Mouse (Mus musculus) right cerebral cortex, postnatal 4 days (tissue): ENCODE measurements around the gene Spata25.
"Not testable (repeated sequence)": the region's sequence is repeated elsewhere in the genome, so short reads cannot be mapped to it uniquely, and the experiment has no call there.

ENCODE experiments used
- DNase-seq: peaks from one replicate; pipeline ENCODE4 v3.0.0-alpha.2; 2022

Gene Spata25

DNA sequence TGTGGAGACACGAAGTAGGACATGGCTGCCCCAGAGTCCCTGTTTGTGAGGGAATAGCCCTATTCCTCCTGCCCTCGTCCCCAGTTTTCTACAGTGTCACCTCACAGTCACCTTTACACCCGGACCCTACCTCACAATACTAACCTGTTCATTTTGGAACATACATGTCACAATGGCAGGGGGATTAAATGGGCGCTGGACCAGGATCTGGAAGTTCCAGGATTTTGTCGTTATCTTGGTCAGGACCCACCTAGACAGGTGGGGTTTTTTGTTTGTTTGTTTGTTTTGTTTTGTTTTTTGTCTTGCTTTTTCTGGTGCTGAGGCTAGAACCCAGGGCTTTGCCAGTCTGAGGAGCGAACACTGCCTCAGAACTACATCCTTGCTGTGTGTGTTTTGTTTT lies at the start of gene Spata25:
Gene Spata25, minus strand, starts transcription at position 101 of the 400 bp plus-strand sequence.
- no peak for DNase-seq

GRCm38 (mm10) chr2:164877376-164878215 lies 49.3 kb upstream of the Spata25 start:
- not testable (repeated sequence) for DNase-seq

DNA sequence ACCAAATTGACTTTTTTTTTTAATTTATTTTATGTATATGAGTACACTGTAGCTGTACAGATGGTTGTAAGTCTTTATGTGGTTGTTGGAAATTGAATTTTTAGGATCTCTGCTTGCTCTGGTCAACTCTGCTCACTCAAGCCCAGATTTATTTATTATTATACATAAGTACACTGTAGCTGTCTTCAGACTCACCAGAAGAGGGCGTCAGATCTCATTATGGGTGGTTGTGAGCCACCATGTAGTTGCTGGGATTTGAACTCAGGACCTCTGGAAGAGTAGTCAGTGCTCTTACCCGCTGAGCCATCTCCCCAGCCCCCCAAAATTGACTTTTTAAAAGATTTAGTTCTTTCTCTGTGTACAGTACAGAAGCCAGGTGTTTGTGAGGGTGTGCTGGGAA lies 47.3 kb upstream of the Spata25 start:
- not testable (repeated sequence) for DNase-seq

- no peak for DNase-seq
Measured at GRCm38 (mm10) chr2:164874239-164874769, 46.0 kb upstream of the Spata25 start.

DNA sequence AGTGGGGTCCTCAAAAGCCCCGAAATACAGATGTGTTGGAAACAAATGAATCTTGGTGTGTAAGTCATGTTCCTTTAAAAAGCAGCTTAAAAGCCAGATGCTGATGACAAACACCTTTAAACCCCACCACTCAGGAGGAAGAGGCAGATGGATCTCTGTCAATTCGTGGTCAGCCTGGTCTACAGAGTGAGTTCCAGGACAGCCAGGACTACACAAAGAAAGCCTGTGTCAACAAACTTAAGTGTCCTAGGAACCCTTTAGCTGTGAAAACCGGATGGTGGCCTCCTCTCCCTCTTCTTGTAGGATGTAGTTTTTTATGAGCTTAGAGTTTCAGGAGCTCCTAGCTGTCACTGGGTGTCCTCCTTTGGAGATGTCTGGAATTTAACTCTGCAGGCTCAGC lies 45.3 kb upstream of the Spata25 start:
- no peak for DNase-seq

GRCm38 (mm10) chr2:164871602-164872303 lies 43.4 kb upstream of the Spata25 start:
- no peak for DNase-seq

DNA sequence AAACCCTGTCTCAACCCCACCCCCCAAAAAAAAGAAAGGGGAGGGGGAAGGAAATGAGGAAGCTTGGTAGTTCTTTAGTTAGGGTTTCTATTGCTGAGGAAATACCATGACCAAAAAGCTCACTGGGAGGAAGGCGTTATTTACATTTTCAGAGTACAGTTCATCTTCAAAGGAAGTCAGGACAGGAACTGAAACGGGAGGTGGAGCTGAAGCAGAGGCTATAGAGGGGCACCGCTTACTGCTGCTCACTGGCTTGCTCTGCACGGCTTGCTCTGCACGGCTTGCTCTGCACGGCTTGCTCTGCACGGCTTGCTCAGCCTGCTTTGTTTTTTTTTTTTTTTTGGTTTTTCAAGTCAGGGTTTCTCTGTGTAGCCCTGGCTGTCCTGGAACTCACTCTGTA lies 40.2 kb upstream of the Spata25 start:
- DNase-seq = no peak

DNA sequence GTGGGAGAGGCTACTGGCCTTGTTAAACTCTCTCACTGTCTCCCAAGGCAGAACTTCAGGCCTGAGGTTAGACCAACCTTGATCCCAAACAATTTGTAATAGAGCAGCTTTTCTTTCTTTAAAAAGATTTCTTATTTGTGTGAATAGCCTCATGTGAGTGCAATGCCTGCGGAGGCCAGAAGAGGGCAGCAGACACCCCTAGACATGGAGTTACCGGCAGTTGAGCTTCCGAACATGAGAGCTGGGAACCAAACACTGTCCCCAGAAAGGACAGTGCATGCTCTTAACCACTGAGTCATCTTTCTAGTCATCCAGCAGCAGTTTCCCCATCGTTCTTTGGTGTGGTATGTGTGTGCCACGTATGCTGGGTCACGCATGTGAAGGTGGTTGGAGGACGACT lies 39.2 kb upstream of the Spata25 start:
- no peak for DNase-seq

- DNase-seq = no peak
Measured at GRCm38 (mm10) chr2:164866741-164867551, 38.6 kb upstream of the Spata25 start.

DNA sequence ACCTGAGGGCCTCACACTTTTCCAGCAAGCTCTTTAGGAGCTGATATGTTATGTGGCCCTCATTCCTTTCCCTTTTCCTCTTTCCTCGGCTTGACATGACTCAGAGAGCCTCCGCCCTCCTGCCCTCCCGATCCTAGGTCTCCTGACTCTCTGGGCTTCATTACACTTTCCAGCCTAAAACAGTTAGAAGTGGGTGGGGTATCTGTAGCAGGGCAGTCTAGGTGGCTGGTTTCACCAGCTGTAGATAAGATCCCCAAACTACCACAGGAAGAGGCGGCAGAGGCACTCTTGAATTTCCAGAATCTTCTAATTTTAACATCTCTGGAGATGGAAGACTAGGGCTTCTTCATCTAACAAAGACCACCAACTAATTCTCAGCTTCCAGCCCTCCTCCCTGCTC lies 36.3 kb upstream of the Spata25 start:
- DNase-seq = no peak

DNA sequence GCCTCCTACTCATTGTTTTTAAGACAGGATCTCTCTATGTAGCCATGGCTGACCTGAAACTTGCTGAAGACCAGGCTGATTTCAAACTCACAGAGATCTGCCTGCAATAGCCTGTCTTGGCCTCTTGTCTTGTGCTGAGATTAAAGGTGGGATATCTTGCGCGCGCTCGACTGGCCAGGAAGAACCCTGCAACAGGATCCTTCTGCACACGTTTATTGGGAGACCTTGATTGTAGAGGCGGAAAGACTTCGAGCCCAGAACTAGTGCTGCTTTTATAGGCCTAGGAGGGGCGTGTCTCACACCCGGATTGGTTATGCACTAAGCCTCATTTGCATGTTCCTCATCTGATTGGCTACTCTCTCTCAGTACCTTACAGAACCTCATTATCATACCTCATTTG lies 35.1 kb upstream of the Spata25 start:
- not testable (repeated sequence) for DNase-seq

DNA sequence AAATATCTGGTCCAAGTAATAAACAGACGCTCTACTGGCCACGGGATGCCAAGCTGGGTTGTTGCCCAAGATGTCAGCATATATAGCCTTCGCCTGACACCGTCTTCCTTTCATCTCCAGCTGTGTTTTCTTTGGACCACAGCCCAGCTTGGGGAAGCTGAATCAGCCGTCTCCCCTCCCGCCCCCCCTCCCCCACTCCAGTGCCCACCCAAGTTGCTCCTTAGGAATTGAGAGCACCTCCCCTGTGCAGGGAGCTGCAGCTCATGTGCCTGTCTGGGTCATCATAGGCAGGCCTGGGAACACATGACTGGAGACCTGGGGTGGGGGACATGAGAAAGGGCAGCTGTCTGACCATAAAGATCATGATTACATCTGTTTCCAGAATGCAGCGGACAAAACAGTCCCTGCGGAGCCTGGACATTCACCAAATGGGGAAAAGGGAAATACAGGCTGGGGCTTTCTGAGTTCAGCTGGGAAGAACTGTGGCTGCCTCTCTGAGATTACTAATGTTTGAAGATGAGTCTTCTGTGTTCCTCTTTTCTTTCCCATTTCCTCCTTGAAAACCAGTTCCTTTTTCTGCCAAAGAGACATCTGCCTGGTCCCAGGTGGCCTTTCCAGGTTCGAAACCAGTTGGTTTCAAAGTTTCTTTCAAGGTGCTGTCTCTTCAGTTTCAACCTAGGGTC lies 34.0 kb upstream of the Spata25 start:
- peak; percentile 51 for DNase-seq

DNA sequence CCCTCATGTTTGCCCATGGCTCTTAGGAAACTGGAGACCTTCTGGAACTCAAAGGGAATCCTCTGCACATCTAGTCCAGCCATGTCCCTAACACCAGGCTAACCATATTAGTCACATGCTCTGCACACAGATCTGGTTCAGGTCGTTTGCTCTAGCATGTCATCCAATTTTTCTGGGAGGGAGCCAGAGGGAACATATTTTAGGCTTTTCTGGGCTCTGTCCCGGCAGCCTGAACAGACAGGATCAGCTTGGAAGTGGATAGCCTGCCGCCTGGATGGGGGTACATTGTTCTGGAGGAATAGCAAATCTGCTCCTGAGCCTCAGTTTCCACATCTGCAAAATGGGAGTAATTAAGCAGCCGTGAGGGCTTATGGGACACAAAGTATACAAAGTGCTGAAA lies 32.8 kb upstream of the Spata25 start:
- no peak for DNase-seq

DNA sequence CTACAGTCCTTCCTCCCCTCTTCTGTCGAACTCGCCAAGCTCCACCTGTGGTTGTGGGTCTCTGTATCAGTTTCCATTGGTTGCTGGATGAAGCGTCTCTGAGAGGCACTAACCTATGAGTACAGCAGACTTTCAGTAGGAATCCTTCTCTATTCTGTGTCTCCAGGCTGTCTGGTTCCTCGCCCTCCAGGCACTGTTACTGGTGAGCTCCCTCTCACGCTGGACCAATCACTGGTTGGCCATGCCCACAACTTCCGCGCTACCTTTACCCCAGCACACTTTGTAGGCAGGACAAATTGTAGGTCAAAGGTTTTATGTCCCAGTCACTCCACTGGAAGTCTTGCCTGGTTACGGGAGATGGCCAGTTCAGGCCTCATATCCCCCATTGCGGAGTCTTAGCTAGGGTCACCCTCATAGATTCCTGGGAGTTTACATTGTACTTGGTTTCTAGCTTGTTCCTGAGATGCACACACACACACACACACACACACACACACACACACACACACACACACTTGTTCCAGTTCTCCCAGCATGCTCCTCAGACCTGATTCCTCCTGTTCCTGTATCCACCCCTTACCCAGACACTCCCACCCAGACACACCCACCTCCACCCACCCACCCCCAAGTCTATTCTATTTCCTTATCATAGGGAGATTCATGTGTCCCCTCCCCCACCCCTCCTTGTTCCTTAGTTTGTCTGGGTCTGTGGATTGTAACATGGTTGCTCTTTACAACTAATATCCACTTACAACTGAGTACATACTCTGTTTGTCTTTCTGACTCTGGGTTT lies 31.5 kb upstream of the Spata25 start:
- no peak for DNase-seq

DNA sequence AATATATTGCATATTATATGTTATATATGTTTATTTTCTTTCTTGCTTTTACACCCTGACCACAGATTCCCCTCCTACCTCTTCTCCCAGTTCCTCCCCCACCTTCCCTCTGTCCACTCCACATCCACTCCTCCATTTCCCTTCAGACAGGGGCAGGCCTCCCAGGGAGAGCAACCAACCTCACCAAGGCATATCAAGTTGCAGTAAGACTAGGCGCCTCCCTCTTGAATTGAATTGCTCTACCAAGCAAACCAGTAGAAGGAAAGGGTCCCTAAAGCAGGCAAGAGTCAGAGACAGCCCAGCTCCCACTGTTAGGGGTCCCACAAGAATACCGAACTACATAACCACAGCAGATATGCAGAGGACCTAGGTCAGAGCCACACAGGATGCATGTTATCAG lies 30.8 kb upstream of the Spata25 start:
- no peak for DNase-seq

DNA sequence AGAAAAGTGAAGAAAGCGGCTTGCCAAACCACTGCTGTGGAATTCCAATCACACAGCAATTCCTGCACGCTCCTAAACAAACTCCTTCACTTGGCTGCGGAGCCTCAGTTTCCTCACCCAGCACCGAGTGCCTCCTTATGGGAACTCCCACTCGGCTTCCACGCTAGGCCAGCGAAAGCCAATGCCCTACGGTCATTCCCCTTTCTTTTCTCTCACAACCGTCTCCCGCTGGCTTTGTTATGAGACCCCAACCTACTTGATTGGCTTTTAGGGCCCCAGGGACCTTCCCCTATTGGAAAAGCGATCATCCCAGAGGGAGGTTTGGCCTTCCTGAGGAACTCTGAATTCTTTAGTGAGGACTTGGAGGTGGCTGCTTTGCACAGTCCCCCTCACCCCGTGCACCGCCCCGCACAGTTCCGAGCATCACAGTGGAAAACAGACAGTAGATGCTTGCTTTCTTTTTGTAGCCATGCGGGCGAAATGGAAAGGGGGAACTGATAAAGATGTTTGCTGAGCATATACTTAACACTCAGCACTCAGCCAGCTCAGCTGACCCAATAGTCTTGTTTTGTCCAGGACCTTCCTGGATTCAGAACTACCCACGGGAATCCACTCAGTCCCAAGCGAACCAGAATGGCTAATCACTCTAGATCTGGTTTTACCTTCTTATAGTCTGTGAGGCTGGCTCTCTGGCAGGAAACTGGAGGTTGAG lies 29.7 kb upstream of the Spata25 start:
- no peak for DNase-seq

- peak; percentile 56 for DNase-seq
Measured at GRCm38 (mm10) chr2:164857101-164857821, 28.9 kb upstream of the Spata25 start, which contains the start of gene Pltp. TSS of gene Pltp (minus strand) at chr2:164857711.

DNA sequence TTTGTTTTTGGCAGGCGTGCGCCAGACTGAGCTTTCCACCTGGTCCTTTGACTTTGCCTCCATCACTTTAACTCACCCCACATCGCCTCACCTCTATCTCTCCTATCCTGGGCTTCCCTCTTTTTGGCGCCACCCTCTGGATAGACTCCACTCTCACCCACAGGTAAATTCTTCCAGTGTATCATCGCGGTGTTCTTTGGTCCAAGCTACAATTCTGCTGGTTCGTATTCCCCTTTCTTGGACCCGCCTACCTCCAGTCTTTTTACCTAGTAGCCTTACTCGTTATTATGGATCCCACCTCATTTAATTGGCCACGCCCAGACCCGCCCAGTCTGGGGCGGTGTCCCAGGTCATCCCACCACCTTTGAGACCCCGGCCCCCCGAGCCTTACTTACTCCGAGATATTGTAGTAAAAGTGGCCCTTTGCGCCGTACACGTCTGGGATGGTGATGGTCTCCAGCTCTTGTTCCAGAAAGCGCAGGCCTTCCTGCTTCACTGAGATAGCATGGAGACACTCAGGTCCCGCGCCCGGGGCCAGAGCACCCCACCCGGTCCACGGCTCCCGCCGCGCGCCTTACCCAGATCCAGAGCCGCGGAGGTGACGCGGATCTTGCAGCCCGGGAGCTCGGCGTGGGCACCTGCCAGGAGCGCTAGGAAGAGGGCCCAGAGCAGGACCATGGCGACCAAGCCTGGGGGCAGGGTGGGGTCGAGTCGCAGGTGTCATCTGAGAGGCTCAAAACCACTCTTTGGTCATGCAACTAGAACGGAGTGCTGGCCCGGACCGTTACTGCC lies 28.2 kb upstream of the Spata25 start:
- no peak for DNase-seq

DNA sequence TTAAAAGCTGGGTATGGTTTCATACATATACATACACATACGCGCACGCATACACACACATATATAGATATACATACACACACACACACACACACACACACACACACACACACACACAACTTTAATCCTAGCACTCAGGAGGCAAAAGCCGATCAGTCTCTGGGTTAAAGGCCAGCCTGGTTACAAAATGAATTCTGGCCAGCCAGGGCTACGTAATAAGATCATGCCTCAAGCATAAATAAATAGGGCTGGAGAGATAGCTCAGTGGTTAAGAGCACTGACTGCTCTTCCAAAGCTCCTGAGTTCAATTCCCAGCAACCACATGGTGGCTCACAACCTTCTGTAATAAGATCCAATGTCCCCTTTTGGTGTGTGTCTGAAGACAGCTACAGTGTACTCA lies 27.2 kb upstream of the Spata25 start:
- DNase-seq = not testable (repeated sequence)
